Mouse (Mus musculus) bone marrow, adult 2 months (tissue): Measurements from ENCODE around the gene Camk2b. TPM values are rescaled to one million over a fixed set of nuclear protein-coding genes. Genes with fewer than 3 reads are reported as not detected.
"Not testable (repeated sequence)": the region's sequence is repeated elsewhere in the genome, so short reads cannot be mapped to it uniquely, and the experiment has no call there.

Experiments
- H3K27ac ChIP-seq: fragments of 200-500 bp; 2 replicates; pipeline ENCODE4 v1.5.1; 2012; ENCODE audit warnings: low read depth, mild to moderate bottlenecking, control low read depth, inconsistent platforms, low read length; ENCODE audit not compliant: control insufficient read depth, poor library complexity, insufficient read depth
- H3K4me1 ChIP-seq: fragments of 200-500 bp; 2 replicates; pipeline ENCODE4 v1.6.1; 2011; ENCODE audit warnings: low read length; ENCODE audit not compliant: control insufficient read depth, insufficient read depth
- H3K4me3 ChIP-seq: fragments of 200-500 bp; replicated peaks from 2 replicates; pipeline ENCODE3; 2011; ENCODE audit warnings: mild to moderate bottlenecking, low read depth, low read length, control low read depth; ENCODE audit not compliant: control insufficient read depth
- CTCF ChIP-seq: fragments of 200-500 bp; IDR thresholded peaks from 2 replicates; pipeline ENCODE4 v1.5.1; 2011; ENCODE audit warnings: low read length, control low read depth; ENCODE audit not compliant: control insufficient read depth, insufficient read depth
- POLR2A ChIP-seq: fragments of 200-500 bp; IDR thresholded peaks from 2 replicates; pipeline ENCODE4 v1.6.1; 2011; ENCODE audit warnings: low read depth, mild to moderate bottlenecking, control low read depth, low read length, borderline replicate concordance; ENCODE audit not compliant: control insufficient read depth
- WGBS: fragments of 180-500 bp; shearing (Covaris S2); methylation state at CpG from one replicate; pipeline ENCODE4 v1.1.7; 2018; 5-methylcytosine and 5-hydroxymethylcytosine counted together
- polyA plus RNA-seq: library from polyadenylated mRNA; stranded (reverse); fragments of >200 nt; gene quantifications from 2 replicates; pipeline ENCODE4 v1.2.4, GENCODE M21; 2011; ENCODE audit warnings: low replicate concordance; ENCODE audit not compliant: missing spikeins, insufficient read depth, insufficient read length

Gene Camk2b
- polyA plus RNA-seq, 1 experiment = 5.1 TPM

DNA sequence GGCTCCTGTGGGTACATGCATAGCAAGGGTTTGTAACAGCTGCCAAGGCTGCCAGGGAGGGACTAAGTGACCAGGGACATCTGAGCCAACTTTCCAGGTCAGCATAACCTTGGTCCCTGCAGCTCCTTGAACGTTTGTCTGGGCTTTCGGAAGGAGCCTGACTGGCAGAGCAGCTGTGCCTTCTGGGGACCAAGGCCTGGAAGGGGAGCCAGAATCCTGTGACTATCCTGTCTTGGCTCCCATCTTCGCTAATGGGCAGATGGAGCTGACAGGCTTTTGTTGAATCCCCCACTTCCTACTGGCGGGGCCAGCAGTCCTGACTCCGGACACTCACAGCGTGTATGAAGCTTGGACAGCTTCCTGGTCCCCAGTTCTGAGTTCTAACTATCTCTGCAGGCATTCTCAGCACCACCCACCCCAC lies 51.1 kb downstream of the Camk2b start:
- 83% methylated on average over 6 of the region's 6 CpGs for WGBS
- Histone ChIP-seq H3K4me1 (peaks cover 9% of the 10 kb centered on the region), H3K27ac (no peak overlapping the region), H3K4me3 (no peak overlapping the region)
- TF ChIP-seq CTCF (no peak), POLR2A (no peak)

DNA sequence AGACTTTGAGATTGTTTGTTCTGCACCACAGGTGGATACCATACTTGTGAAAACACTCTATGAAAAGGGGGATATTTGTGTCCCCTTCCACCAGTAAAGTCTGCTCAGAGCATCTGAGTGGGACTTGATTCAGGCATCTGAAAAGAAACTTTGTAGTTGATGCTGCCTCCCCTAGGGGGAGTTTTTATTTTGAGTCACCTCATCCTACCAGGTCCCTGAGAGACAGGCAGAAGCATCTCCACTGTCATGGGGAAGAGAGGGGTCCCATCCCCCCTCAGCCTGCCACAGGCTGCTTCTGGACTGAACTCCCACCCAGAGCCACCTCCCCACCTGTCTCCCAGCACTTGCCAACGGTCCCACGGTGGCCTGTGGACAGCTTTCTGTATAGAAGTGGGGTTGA lies 52.8 kb downstream of the Camk2b start:
- H3K27ac ChIP-seq = no peak overlapping the region
- TF ChIP-seq POLR2A (no peak), CTCF (peak; percentile 2; the same call in 1 of the 2 replicates)

DNA sequence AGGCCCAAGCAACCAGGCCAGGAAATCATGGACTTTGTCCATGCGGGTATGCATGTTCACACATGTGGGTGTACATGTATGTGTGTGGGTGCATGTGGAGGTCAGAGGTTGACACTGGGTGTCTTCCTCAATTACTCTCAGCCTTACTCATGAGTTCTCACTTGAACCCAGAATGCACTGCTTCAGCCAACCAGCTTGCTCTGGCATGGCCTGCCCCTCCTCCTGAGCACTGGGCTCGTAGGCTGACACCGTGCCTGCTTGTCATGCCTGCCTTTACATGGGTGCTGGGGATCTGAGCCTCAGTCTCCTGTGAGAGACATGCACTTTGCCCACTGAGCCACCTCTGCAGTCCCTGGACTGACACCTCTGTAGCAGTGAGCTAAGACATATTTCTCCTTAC lies 54.3 kb downstream of the Camk2b start:
- TF ChIP-seq CTCF (no peak), POLR2A (peak; percentile 28; the same call in 1 of the 2 replicates)
- WGBS = 95% methylated on average over 3 of the region's 3 CpGs
- no peak overlapping the region for H3K4me3 ChIP-seq
- peak overlapping the region; percentile 56; the same call in 1 of the 2 replicates for H3K27ac ChIP-seq
- H3K4me1 ChIP-seq = peaks cover 1% of the 10 kb centered on the region; the same call in 1 of the 2 replicates

More for the DNA sequence above, 52.8 kb downstream of the Camk2b start:
- WGBS = 70% methylated on average over 2 of the region's 2 CpGs
- Histone ChIP-seq H3K4me1 (peaks cover 6% of the 10 kb centered on the region), H3K4me3 (no peak overlapping the region)

DNA sequence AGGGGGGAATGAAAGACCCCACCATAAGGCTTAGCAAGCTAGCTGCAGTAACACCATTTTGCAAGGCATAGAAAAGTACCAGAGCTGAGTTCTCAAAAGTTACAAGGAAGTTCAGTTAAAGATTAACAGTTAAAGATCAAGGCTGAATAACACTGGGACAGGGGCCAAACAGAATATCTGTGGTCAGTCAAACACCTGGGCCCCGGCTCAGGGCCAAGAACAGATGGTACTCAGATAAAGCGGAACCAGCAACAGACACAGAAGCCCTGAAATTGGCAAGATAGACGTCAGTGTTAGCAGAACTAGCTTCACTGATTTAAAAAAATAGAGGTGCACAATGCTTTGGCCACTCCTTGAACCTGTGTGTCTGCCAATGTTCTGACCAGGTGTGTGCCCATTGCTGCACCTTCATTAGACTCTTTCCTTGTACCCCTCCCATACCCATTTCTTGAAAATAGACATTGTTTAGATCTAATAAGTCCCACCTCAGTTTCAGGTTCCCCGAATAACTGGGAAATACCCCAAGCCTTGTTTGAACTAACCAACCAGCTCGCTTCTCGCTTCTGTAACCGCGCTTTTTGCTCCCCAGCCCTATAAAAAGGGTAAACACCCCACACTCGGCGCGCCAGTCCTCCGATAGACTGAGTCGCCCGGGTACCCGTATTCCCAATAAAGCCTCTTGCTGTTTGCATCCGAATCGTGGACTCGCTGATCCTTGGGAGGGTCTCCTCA lies 55.2 kb downstream of the Camk2b start:
- WGBS = 90% methylated on average over 3 of the region's 18 CpGs
- not testable (repeated sequence) for H3K4me3 ChIP-seq

DNA sequence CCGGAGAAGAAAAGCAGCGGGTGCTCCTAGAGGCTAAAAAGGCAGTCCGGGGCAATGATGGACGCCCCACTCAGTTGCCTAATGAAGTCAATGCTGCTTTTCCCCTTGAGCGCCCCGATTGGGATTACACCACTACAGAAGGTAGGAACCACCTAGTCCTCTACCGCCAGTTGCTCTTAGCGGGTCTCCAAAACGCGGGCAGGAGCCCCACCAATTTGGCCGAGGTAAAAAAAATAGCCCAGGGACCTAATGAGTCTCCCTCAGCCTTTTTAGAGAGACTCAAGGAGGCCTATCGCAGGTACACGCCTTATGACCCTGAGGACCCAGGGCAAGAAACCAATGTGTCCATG lies 58.4 kb downstream of the Camk2b start:
- not testable (repeated sequence) for H3K4me3 ChIP-seq, H3K4me1 ChIP-seq
- 8% methylated on average over 13 of the region's 13 CpGs for WGBS
- H3K27ac ChIP-seq = peak overlapping the region; percentile 88

More for the DNA sequence above, 55.2 kb downstream of the Camk2b start:
- not testable (repeated sequence) for H3K4me1 ChIP-seq
- peak overlapping the region; percentile 54; the same call in 1 of the 2 replicates for H3K27ac ChIP-seq

DNA sequence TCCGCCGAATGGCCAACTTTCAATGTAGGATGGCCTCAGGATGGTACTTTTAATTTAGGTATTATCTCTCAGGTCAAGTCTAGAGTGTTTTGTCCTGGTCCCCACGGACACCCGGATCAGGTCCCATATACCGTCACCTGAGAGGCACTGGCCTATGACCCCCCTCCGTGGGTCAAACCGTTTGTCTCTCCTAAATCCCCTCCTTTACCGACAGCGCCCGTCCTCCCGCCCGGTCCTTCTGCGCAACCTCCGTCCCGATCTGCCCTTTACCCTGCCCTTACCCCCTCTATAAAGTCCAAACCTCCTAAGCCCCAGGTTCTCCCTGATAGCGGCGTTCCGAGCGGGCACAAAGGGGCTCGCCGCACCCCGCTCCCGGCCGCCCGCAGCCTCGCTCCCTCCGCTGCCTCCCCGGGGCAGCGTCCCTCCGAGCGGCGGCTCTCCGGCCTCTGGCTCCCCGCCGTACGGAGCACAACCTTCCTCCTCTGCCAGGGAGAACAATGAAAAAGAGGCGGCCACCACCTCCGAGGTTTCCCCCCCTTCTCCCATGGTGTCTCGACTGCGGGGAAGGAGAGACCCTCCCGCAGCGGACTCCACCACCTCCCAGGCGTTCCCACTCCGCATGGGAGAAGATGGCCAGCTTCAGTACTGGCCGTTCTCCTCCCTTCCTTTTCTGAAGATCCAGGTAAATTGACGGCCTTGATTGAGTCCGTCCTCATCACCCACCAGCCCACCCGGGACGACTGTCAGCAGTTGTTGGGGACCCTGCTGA lies 59.0 kb downstream of the Camk2b start:
- H3K4me1 ChIP-seq = not testable (repeated sequence)
- Histone ChIP-seq H3K4me3 (peak overlapping the region; percentile 68), H3K27ac (peak overlapping the region; percentile 88)
- under 1% methylated on average over 25 of the region's 49 CpGs for WGBS

DNA sequence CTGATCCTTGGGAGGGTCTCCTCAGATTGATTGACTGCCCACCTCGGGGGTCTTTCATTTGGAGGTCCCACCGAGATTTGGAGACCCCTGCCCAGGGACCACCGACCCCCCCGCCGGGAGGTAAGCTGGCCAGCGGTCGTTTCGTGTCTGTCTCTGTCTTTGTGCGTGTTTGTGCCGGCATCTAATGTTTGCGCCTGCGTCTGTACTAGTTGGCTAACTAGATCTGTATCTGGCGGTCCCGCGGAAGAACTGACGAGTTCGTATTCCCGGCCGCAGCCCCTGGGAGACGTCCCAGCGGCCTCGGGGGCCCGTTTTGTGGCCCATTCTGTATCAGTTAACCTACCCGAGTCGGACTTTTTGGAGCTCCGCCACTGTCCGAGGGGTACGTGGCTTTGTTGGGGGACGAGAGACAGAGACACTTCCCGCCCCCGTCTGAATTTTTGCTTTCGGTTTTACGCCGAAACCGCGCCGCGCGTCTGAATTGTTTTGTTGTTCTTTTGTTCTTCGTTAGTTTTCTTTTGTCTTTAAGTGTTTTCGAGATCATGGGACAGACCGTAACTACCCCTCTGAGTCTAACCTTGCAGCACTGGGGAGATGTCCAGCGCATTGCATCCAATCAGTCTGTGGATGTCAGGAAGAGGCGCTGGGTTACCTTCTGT lies 59.7 kb downstream of the Camk2b start:
- H3K4me3 ChIP-seq = peak overlapping the region; percentile 53
- peak overlapping the region; percentile 73 for H3K27ac ChIP-seq
- 2% methylated on average over 40 of the region's 44 CpGs for WGBS
- H3K4me1 ChIP-seq = not testable (repeated sequence)

DNA sequence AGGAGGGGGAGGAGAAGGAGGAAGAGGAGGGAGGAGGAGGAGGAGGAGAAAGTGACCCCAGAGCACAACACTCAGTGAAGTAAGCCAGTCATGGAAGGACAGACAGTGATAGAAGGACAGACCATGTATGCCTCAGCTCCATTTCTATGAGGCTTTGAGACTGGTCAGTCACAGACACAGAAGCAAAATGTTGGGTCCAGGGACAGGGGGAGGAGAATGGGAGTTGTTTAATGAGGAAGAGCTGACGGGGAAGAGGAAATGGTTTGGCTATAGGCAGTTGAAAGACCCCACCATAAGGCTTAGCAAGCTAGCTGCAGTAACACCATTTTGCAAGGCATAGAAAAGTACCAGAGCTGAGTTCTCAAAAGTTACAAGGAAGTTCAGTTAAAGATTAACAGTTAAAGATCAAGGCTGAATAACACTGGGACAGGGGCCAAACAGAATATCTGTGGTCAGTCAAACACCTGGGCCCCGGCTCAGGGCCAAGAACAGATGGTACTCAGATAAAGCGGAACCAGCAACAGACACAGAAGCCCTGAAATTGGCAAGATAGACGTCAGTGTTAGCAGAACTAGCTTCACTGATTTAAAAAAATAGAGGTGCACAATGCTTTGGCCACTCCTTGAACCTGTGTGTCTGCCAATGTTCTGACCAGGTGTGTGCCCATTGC lies 60.7 kb downstream of the Camk2b start:
- 0% methylated on average over 1 of the region's 4 CpGs for WGBS
- not testable (repeated sequence) for H3K4me3 ChIP-seq, H3K4me1 ChIP-seq
- H3K27ac ChIP-seq = peak overlapping the region; percentile 85

DNA sequence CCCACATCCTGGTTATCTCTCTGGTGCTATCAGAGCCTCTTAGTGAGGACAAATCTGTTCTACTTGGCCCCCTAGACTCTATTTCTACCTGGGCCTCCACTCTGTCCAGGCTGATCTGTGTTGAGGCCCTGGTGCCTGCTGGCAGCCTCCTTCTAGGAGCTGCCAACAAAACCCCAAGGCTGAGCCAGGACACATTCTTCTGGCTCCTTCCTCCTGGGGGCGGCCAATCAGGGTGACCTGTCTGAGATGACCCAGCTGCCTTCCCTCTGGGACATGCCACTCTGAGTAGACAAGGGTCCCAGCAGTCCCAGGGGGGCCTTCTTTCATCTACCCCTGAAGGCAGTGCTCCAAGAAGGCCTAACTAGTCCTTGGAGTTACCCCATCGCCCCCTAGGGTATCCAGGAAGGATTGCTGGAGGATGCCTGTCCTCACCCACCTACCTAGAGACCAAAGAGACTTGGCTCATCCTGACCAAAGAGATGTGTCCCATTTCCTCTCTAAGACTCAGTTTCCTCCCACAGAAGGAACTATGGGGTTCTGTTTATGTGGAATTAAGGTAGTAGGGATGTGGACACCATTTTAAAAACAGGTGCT lies 63.0 kb downstream of the Camk2b start:
- TF ChIP-seq POLR2A = no peak
- 21% methylated on average over 2 of the region's 2 CpGs for WGBS
- Histone ChIP-seq H3K4me3 (no peak overlapping the region), H3K4me1 (peaks cover 9% of the 10 kb centered on the region), H3K27ac (peak overlapping the region; percentile 22; the same call in 1 of the 2 replicates)
